Mouse (Mus musculus) kidney, postnatal 0 days (tissue): ENCODE measurements around the gene Nsf. TPM values are rescaled to one million over a fixed set of nuclear protein-coding genes. Genes with fewer than 3 reads are reported as not detected.

ENCODE experiments used
- ATAC-seq: fragments of 200-750 bp; cut with Nextera tagmentation; replicated peaks from 2 replicates; pipeline ENCODE4 v1.8.0; 2017; ENCODE audit warnings: low read depth, moderate number of reproducible peaks, moderate TSS enrichment, moderate library complexity; ENCODE audit not compliant: low FRiP score
- DNase-seq: peaks from one replicate; pipeline ENCODE4 v3.0.0-alpha.2; 2016; ENCODE audit warnings: low spot score
- H3K27ac ChIP-seq: fragments of 300-500 bp; sonication (generic); 2 replicates; pipeline ENCODE4 v1.5.1; 2014; ENCODE audit warnings: mild to moderate bottlenecking
- H3K27me3 ChIP-seq: fragments of 300-500 bp; sonication (generic); 2 replicates; pipeline ENCODE4 v1.6.1; 2014; ENCODE audit warnings: low read length, mixed read lengths; ENCODE audit not compliant: insufficient read depth
- H3K36me3 ChIP-seq: fragments of 300-500 bp; sonication (generic); 2 replicates; pipeline ENCODE4 v1.6.1; 2014; ENCODE audit warnings: low read length, mixed read lengths; ENCODE audit not compliant: insufficient read depth
- H3K4me1 ChIP-seq: fragments of 300-500 bp; sonication (generic); replicated peaks from 2 replicates; pipeline ENCODE4 v1.6.1; 2014; ENCODE audit warnings: antibody characterized with exemption, low read length, mixed read lengths; ENCODE audit not compliant: insufficient read depth
- H3K4me2 ChIP-seq: fragments of 300-500 bp; sonication (generic); 2 replicates; pipeline ENCODE4 v1.6.1; 2014; ENCODE audit warnings: mild to moderate bottlenecking, low read length, moderate library complexity, mixed read lengths
- H3K4me3 ChIP-seq: fragments of 300-500 bp; sonication (generic); replicated peaks from 2 replicates; pipeline ENCODE4 v1.5.1; 2014; ENCODE audit warnings: low read depth, low read length
- H3K9ac ChIP-seq: fragments of 300-500 bp; sonication (generic); 2 replicates; pipeline ENCODE4 v1.6.1; 2014; ENCODE audit warnings: low read depth, low read length
- H3K9me3 ChIP-seq: fragments of 300-500 bp; sonication (generic); replicated peaks from 2 replicates; pipeline ENCODE4 v1.6.1; 2016; ENCODE audit warnings: low read length, inconsistent platforms, mixed read lengths
- CTCF ChIP-seq: IDR thresholded peaks from 2 replicates; pipeline ENCODE4 v1.5.1; 2016; ENCODE audit warnings: antibody characterized with exemption, low read depth, mild to moderate bottlenecking, moderate library complexity
- WGBS: fragments of 180-500 bp; shearing (Covaris S2); extraction: QIAGEN DNeasy Blood & Tissue Kit; methylation state at CpG from one replicate; pipeline ENCODE4 v1.1.7; 2014; 5-methylcytosine and 5-hydroxymethylcytosine counted together
- polyA plus RNA-seq: library from polyadenylated mRNA; unstranded; fragments of >200 nt; fragmentation: Nextera tagmentation; extraction: Ambion mirVana; gene quantifications from 2 replicates; pipeline ENCODE4 v1.2.1, GENCODE M21; 2015

The Nsf gene
- polyA plus RNA-seq, 1 experiment from 2014 or later, result 37.1 TPM

DNA sequence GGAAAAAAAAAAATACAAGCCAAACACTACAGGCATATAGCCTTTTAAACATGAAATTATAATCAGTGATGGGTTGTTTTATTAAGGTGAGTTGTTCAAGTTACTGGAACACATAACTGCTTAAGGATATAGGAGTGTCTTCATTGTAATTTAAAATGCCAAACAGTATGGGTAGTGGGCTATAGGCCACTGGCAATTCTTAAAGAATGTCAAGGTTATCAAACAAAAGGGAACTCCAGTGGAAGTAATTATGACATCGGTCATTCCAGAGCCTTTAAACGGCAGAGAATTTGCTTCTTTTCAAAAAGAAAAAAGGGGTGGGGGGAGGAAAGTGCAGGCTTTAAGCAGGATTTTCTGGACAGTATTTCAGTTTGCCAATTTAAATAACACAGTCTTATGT lies 18.1 kb downstream of the Nsf start:
- WGBS, result 61% methylated on average over 2 of the region's 2 CpGs
- TF ChIP-seq CTCF, result no peak
- Histone ChIP-seq H3K36me3 (no peaks in the 10 kb centered on the region), H3K9ac (no peak overlapping the region), H3K4me2 (no peak overlapping the region), H3K4me3 (no peak overlapping the region), H3K4me1 (no peaks in the 10 kb centered on the region), H3K27me3 (no peaks in the 10 kb centered on the region), H3K27ac (no peak overlapping the region), H3K9me3 (no peaks in the 10 kb centered on the region)
- no peak for ATAC-seq
- no peak for DNase-seq

DNA sequence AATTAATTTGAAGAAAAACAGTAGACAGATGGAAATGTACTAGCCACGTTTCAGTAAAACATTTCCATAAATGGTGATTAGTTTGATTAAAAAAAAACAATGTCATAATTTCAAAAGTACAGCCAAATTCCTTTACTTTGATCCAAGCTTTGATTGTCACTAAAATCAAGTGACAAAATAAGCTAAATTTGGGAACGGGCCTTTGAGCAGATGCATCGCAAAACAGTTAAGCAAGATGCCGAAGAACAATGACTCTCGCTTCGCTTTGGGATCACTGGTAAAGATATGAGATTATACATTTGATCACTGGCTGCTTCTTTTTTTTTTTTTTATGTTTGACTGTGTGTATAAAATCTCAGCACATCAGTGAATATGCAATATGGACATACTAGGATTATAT lies 20.0 kb downstream of the Nsf start:
- H3K27me3 ChIP-seq, result no peaks in the 10 kb centered on the region
- no peaks in the 10 kb centered on the region for H3K36me3 ChIP-seq
- no peak overlapping the region for H3K9ac ChIP-seq
- no peak overlapping the region for H3K27ac ChIP-seq
- ATAC-seq (no peak), DNase-seq (no peak)
- H3K9me3 ChIP-seq, result no peaks in the 10 kb centered on the region
- TF ChIP-seq CTCF, result no peak
- WGBS, result 89% methylated on average over 6 of the region's 6 CpGs
- H3K4me2 ChIP-seq, result no peak overlapping the region
- H3K4me1 ChIP-seq, result no peaks in the 10 kb centered on the region
- H3K4me3 ChIP-seq, result no peak overlapping the region

DNA sequence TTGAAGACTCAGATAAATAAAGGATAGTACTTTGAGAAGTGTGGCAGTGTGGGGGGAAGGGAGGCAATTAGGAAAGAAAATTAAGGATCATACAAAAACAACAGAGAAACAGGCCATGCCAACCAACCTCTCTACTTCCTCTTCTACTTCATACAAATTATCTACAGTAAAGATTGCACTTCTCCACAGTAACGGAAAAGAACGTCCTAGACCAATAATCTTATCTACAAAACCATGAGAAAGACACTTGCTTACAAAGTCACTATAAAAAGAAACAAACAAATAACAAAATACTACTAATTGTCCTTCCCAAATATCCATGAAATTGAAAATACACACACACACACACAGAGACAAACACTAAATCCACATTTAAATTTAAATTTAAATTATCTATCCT lies 29.9 kb downstream of the Nsf start:
- no peak for ATAC-seq
- Histone ChIP-seq H3K9me3 (no peaks in the 10 kb centered on the region), H3K36me3 (no peaks in the 10 kb centered on the region), H3K4me2 (no peak overlapping the region), H3K4me3 (no peak overlapping the region), H3K27me3 (no peaks in the 10 kb centered on the region), H3K27ac (no peak overlapping the region), H3K9ac (no peak overlapping the region), H3K4me1 (no peaks in the 10 kb centered on the region)
- WGBS, result 92% methylated on average over 2 of the region's 2 CpGs
- no peak for DNase-seq
- TF ChIP-seq CTCF, result no peak

DNA sequence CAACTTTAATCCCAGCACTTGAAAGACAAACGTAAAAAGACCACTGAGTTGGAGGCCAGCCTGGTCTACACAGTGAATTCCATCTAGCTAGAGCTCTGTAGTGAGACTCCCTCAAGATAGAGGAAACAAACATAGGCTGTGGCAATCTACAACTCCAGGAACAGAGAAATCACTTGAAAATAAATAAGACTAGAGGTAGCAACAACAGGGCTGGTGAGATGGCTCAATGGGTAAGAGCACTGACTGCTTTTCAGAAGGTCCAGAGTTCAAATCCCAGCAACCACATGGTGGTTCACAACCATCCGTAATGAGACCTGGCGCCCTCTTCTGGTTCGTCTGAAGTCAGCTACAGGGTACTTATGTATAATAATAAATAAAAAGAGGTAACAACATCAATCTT lies 30.6 kb downstream of the Nsf start:
- Histone ChIP-seq H3K9ac (no peak overlapping the region), H3K4me3 (no peak overlapping the region), H3K4me2 (no peak overlapping the region), H3K27ac (no peak overlapping the region), H3K27me3 (no peaks in the 10 kb centered on the region), H3K9me3 (no peaks in the 10 kb centered on the region), H3K4me1 (no peaks in the 10 kb centered on the region), H3K36me3 (no peaks in the 10 kb centered on the region)
- WGBS, result 92% methylated on average over 4 of the region's 4 CpGs
- DNase-seq, result no peak
- no peak for ATAC-seq
- TF ChIP-seq CTCF, result no peak

GRCm38 (mm10) chr11:103922812-103923211 lies 31.0 kb downstream of the Nsf start:
- no peaks in the 10 kb centered on the region for H3K4me1 ChIP-seq
- TF ChIP-seq CTCF, result no peak
- H3K27me3 ChIP-seq, result no peaks in the 10 kb centered on the region
- H3K9ac ChIP-seq, result no peak overlapping the region
- no peak overlapping the region for H3K4me2 ChIP-seq
- ATAC-seq, result no peak
- DNase-seq, result no peak
- H3K27ac ChIP-seq, result no peak overlapping the region
- WGBS, result 91% methylated on average over 10 of the region's 10 CpGs
- H3K4me3 ChIP-seq, result no peak overlapping the region
- H3K9me3 ChIP-seq, result no peaks in the 10 kb centered on the region
- no peaks in the 10 kb centered on the region for H3K36me3 ChIP-seq

GRCm38 (mm10) chr11:103920665-103921064 lies 33.2 kb downstream of the Nsf start:
- Histone ChIP-seq H3K9me3 (no peaks in the 10 kb centered on the region), H3K4me2 (no peak overlapping the region), H3K27me3 (no peaks in the 10 kb centered on the region), H3K27ac (no peak overlapping the region), H3K4me1 (no peaks in the 10 kb centered on the region), H3K9ac (no peak overlapping the region), H3K4me3 (no peak overlapping the region), H3K36me3 (peaks cover 5% of the 10 kb centered on the region; the same call in 1 of the 2 replicates)
- DNase-seq (peak; percentile 61), ATAC-seq (no peak)
- TF ChIP-seq CTCF, result no peak
- 66% methylated on average over 5 of the region's 5 CpGs for WGBS

DNA sequence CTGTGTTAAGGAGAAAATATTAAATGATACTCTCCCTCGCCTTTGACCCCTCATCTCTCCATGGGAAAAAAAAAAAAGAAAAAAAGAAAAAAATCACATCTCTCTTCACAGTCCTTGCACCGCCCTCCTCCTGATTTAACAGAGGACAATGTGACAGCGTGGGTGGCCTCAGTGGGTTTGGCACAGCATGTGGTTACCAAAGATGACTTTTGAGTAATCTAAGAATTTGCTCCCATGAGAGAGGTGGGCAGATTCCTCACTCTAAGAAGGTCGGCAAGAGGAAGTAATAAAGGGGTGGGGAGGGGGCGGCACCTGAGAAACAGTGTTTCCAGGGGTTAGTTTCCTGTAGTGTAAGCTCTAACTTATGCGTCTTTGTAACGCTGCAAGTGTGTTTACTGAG lies 37.0 kb downstream of the Nsf start:
- H3K27ac ChIP-seq, result no peak overlapping the region
- H3K27me3 ChIP-seq, result no peaks in the 10 kb centered on the region
- 71% methylated on average over 7 of the region's 7 CpGs for WGBS
- ATAC-seq (no peak), DNase-seq (no peak)
- no peaks in the 10 kb centered on the region for H3K9me3 ChIP-seq
- no peak overlapping the region for H3K4me3 ChIP-seq
- no peak overlapping the region for H3K9ac ChIP-seq
- H3K36me3 ChIP-seq, result peaks cover 22% of the 10 kb centered on the region; the same call in 1 of the 2 replicates
- no peak for TF ChIP-seq CTCF
- H3K4me2 ChIP-seq, result no peak overlapping the region
- no peaks in the 10 kb centered on the region for H3K4me1 ChIP-seq
